Mouse (Mus musculus) ES-E14 (cell line): ENCODE measurements at regions not wholly inside any gene's neighbourhood (a gene's known extent, or its start where the extent isn't known, plus 50 kb on each side); places are given as distances from the start of the nearest gene placed in this dataset.

Experiments
- DNase-seq: peaks from one replicate; pipeline ENCODE4 v3.0.0-alpha.2; 2013; ENCODE audit warnings: low read depth, low spot score
- H3K27ac ChIP-seq: 2 replicates; pipeline ENCODE4 v1.5.1; 2012; ENCODE audit warnings: low read depth, mild to moderate bottlenecking, low read length, moderate library complexity, mixed read lengths; ENCODE audit not compliant: poor library complexity, insufficient read depth, severe bottlenecking
- H3K36me3 ChIP-seq: 2 replicates; pipeline ENCODE4 v1.6.1; 2012; ENCODE audit warnings: mild to moderate bottlenecking, low read length, moderate library complexity, mixed read lengths; ENCODE audit not compliant: control insufficient read depth, poor library complexity, insufficient read depth, severe bottlenecking
- H3K4me1 ChIP-seq, 2 experiments: fragments of 150-350 bp in 1 of 2; sonication (generic) in 1 of 2; 2 replicates each; pipeline ENCODE4 v1.6.1; 2012; ENCODE audit warnings: low read length in 2 of 2, mild to moderate bottlenecking in 1 of 2, mixed read lengths in 1 of 2; ENCODE audit not compliant: control insufficient read depth in 2 of 2, insufficient read depth in 2 of 2, poor library complexity in 1 of 2
- H3K4me3 ChIP-seq, 2 experiments: fragments of 150-350 bp in 1 of 2; sonication (generic) in 1 of 2; 2 replicates each; pipeline ENCODE4 v1.5.1; 2012; ENCODE audit warnings: low read length in 2 of 2, low read depth in 1 of 2, mild to moderate bottlenecking in 1 of 2, mixed read lengths in 1 of 2; ENCODE audit not compliant: insufficient read depth in 1 of 2, poor library complexity in 1 of 2, severe bottlenecking in 1 of 2
- H3K9ac ChIP-seq: 2 replicates; pipeline ENCODE4 v1.6.1; 2012; ENCODE audit warnings: low read depth, mild to moderate bottlenecking, low read length, mixed read lengths; ENCODE audit not compliant: poor library complexity, insufficient read depth, severe bottlenecking
- H3K9me3 ChIP-seq: fragments of 150-350 bp; sonication (generic); 2 replicates; pipeline ENCODE4 v1.6.1; 2012; ENCODE audit warnings: low read depth, mild to moderate bottlenecking, low read length; ENCODE audit not compliant: control insufficient read depth, insufficient read depth
- CHD2 ChIP-seq: IDR thresholded peaks from 2 replicates; pipeline ENCODE4 v1.6.1; 2014; ENCODE audit warnings: mild to moderate bottlenecking, low read depth, low read length, inconsistent platforms
- HCFC1 ChIP-seq: IDR thresholded peaks from 2 replicates; pipeline ENCODE4 v1.6.1; 2012; ENCODE audit warnings: low read length, inconsistent platforms, borderline replicate concordance; ENCODE audit not compliant: insufficient read depth
- MAFK ChIP-seq: IDR thresholded peaks from 2 replicates; pipeline ENCODE4 v1.6.1; 2014; ENCODE audit warnings: mild to moderate bottlenecking, low read depth, low read length, inconsistent platforms; ENCODE audit not compliant: insufficient read depth
- ZC3H11A ChIP-seq: IDR thresholded peaks from 2 replicates; pipeline ENCODE4 v1.6.1; 2012; ENCODE audit warnings: low read depth, mild to moderate bottlenecking, inconsistent platforms, low read length, borderline replicate concordance
- ZNF384 ChIP-seq: IDR thresholded peaks from 2 replicates; pipeline ENCODE4 v1.6.1; 2012; ENCODE audit warnings: low read depth, low read length, inconsistent platforms
- in situ Hi-C, 2 experiments: fragments of 600-800 bp; cut with MboI; formaldehyde crosslinking; loops; one replicate each; pipeline ENCODE4 v1.15.1; 2025; ENCODE audit warnings: low sequenced_read_pairs in 2 of 2, inconsistent platforms in 1 of 2; ENCODE audit not compliant: unreplicated experiment in 2 of 2

DNA sequence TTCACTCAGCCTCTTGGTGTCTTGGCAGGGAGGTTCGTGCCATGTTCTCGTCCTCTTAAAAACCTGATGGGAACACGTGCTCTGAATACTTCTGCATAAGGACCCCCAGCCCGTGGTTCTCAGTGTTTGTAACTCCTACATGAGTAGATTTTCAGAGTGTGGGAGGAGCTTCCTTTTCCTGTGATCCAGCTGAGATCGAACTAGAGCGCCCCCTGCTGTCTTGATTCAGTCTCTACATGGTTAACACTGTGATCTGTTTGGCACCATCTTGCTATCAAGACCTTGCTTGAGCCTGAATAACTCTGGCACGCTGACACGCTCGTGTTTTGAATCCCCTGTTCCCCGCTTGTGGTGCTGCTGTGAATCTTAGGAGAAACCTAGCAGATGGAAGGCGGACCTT, 83.9 kb downstream of the Tex29 start:
- H3K9me3 ChIP-seq: no peaks in the 10 kb centered on the region
- in situ Hi-C loops: no loop called here
- H3K27ac ChIP-seq: no peak overlapping the region
- no peak for TF ChIP-seq ZC3H11A
- no peak for TF ChIP-seq HCFC1
- TF ChIP-seq MAFK: no peak
- no peak for TF ChIP-seq ZNF384
- no peak for TF ChIP-seq CHD2
- H3K36me3 ChIP-seq: no peaks in the 10 kb centered on the region
- H3K4me3 ChIP-seq: peak overlapping the region in 1 of 2 experiments; percentile 11; a peak in 1 of 4 replicates
- no peak overlapping the region; the same call in 1 of the 2 replicates for H3K9ac ChIP-seq
- H3K4me1 ChIP-seq: no peaks in the 10 kb centered on the region
- peak; percentile 71 for DNase-seq

- H3K27ac ChIP-seq: no peak overlapping the region
These were observed 102.6 kb downstream of the Tex29 start for GRCm38 (mm10) chr8:11942892-11943332.

GRCm38 (mm10) chr8:11947766-11948165, 107.5 kb downstream of the Tex29 start:
- no peak overlapping the region for H3K27ac ChIP-seq
- in situ Hi-C loops: no loop called here
- no peaks in the 10 kb centered on the region for H3K9me3 ChIP-seq
- H3K36me3 ChIP-seq: no peaks in the 10 kb centered on the region
- no peak for DNase-seq
- no peak for TF ChIP-seq HCFC1
- no peak for TF ChIP-seq CHD2
- TF ChIP-seq ZC3H11A: no peak
- H3K9ac ChIP-seq: no peak overlapping the region
- H3K4me3 ChIP-seq: no peak overlapping the region
- H3K4me1 ChIP-seq: no peaks in the 10 kb centered on the region

More at GRCm38 (mm10) chr8:11942892-11943332, 102.6 kb downstream of the Tex29 start:
- no peak overlapping the region for H3K4me3 ChIP-seq
- TF ChIP-seq ZC3H11A (peak; percentile 48; the same call in 1 of the 2 replicates), CHD2 (no peak)
- no peak overlapping the region for H3K9ac ChIP-seq
- in situ Hi-C loops: no loop called here
- H3K4me1 ChIP-seq: no peaks in the 10 kb centered on the region
- peak; percentile 45 for DNase-seq
- H3K9me3 ChIP-seq: no peaks in the 10 kb centered on the region
- H3K36me3 ChIP-seq: no peaks in the 10 kb centered on the region

GRCm38 (mm10) chr8:11956268-11956667, 116.0 kb downstream of the Tex29 start:
- Histone ChIP-seq H3K9ac (no peak overlapping the region), H3K4me1 (no peaks in the 10 kb centered on the region), H3K9me3 (no peaks in the 10 kb centered on the region), H3K4me3 (no peak overlapping the region), H3K27ac (no peak overlapping the region), H3K36me3 (no peaks in the 10 kb centered on the region)
- no peak for DNase-seq
- in situ Hi-C loops: loop anchor here in 1 of 2 experiments (10.0 kb wide), 1 partner anchor 649 kb away; no protein-coding TSS in a partner anchor
- TF ChIP-seq ZC3H11A (no peak), HCFC1 (no peak), ZNF384 (no peak), CHD2 (no peak)
